Mouse (Mus musculus) ES-E14 (cell line): Measurements from ENCODE around the gene Clrn2.

Source experiments
- CHD2 ChIP-seq: IDR thresholded peaks from 2 replicates; pipeline ENCODE4 v1.6.1; 2014; ENCODE audit warnings: mild to moderate bottlenecking, low read depth, low read length, inconsistent platforms
- HCFC1 ChIP-seq: IDR thresholded peaks from 2 replicates; pipeline ENCODE4 v1.6.1; 2012; ENCODE audit warnings: low read length, inconsistent platforms, borderline replicate concordance; ENCODE audit not compliant: insufficient read depth
- MAFK ChIP-seq: IDR thresholded peaks from 2 replicates; pipeline ENCODE4 v1.6.1; 2014; ENCODE audit warnings: mild to moderate bottlenecking, low read depth, low read length, inconsistent platforms; ENCODE audit not compliant: insufficient read depth
- ZC3H11A ChIP-seq: IDR thresholded peaks from 2 replicates; pipeline ENCODE4 v1.6.1; 2012; ENCODE audit warnings: low read depth, mild to moderate bottlenecking, inconsistent platforms, low read length, borderline replicate concordance
- ZNF384 ChIP-seq: IDR thresholded peaks from 2 replicates; pipeline ENCODE4 v1.6.1; 2012; ENCODE audit warnings: low read depth, low read length, inconsistent platforms

DNA sequence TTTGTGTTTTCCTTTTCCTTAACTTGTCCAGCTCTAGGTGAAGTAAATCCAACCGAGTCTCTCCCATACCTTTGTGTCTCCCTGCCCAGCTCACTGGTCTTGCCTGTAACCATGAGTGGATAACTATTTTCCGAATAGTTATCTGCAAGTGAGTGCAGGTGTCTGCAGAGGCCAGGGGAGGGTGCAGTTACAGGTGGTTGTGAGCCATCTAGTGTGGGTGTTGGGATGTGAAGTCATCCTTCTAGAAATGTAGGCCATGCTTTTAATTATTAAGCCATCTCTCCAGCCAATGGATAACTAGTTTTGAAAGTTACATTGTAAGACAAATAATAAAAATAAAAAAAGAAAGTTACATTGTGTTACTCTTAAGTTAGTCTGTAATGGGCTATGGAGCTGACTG lies 60.0 kb downstream of the Clrn2 start:
- TF ChIP-seq CHD2 (no peak), ZNF384 (no peak), HCFC1 (no peak), MAFK (no peak), ZC3H11A (no peak)
